Mouse (Mus musculus): Measurements from ENCODE around the gene Gdf11. TPM values are rescaled to one million over a fixed set of nuclear protein-coding genes. Genes with fewer than 3 reads are reported as not detected.

Gdf11 gene
- polyA plus RNA-seq, 1 experiment from 2014 or later = 1.7 TPM

- no peaks in the 10 kb centered on the region for H3K4me1 ChIP-seq (ENCODE audit: control insufficient read depth, insufficient read depth, low read length)
- no peaks in the 10 kb centered on the region for H3K36me3 ChIP-seq (ENCODE audit: control insufficient read depth, insufficient read depth)
- no peak for ATAC-seq (replicated peaks; ENCODE audit: extremely low read depth, insufficient read depth, low FRiP score)
- H3K9ac ChIP-seq (ENCODE audit: low read length) = no peak overlapping the region
- H3K9me3 ChIP-seq (replicated peaks; ENCODE audit: control insufficient read depth, low read length) = no peaks in the 10 kb centered on the region
- H3K27ac ChIP-seq (ENCODE audit: low read length) = no peak overlapping the region
- 75% methylated on average over 1 of the region's 1 CpGs for WGBS
- H3K27me3 ChIP-seq (ENCODE audit: control insufficient read depth, insufficient read depth, low read length) = peaks cover 9% of the 10 kb centered on the region
- no peak overlapping the region for H3K4me2 ChIP-seq (ENCODE audit: low read depth, low read length)
- no peak overlapping the region for H3K4me3 ChIP-seq (ENCODE audit: low read length)
These were observed 9.9 kb upstream of the Gdf11 start for GRCm38 (mm10) chr10:128901409-128901808.

- H3K4me3 ChIP-seq (ENCODE audit: low read length) = no peak within 1 kb of the TSS
- peaks cover 6% of the 10 kb centered on the region for H3K4me1 ChIP-seq (ENCODE audit: control insufficient read depth, insufficient read depth, low read length)
- no peak within 1 kb of the TSS for H3K9ac ChIP-seq (ENCODE audit: low read length)
- ATAC-seq (replicated peaks; ENCODE audit: extremely low read depth, insufficient read depth, low FRiP score) = no peak
- WGBS = 72% methylated on average over 3 of the region's 3 CpGs
- H3K4me2 ChIP-seq (ENCODE audit: low read depth, low read length) = no peak within 1 kb of the TSS
- peaks cover 11% of the 10 kb centered on the region for H3K27me3 ChIP-seq (ENCODE audit: control insufficient read depth, insufficient read depth, low read length)
- H3K27ac ChIP-seq (ENCODE audit: low read length) = no peak within 1 kb of the TSS
- no peaks in the 10 kb centered on the region for H3K9me3 ChIP-seq (replicated peaks; ENCODE audit: control insufficient read depth, low read length)
- H3K36me3 ChIP-seq (ENCODE audit: control insufficient read depth, insufficient read depth) = no peaks in the 10 kb centered on the region
These were observed 9.2 kb upstream of the Gdf11 start, which contains the start of gene Cd63 for GRCm38 (mm10) chr10:128900698-128901097. Gene Cd63 (plus strand): TSS chr10:128900989.

GRCm38 (mm10) chr10:128899759-128900490, 8.4 kb upstream of the Gdf11 start:
- no peak overlapping the region for H3K9ac ChIP-seq (ENCODE audit: low read length)
- peaks cover 10% of the 10 kb centered on the region for H3K4me1 ChIP-seq (ENCODE audit: control insufficient read depth, insufficient read depth, low read length)
- no peak overlapping the region for H3K4me3 ChIP-seq (ENCODE audit: low read length)
- 61% methylated on average over 6 of the region's 6 CpGs for WGBS
- H3K27me3 ChIP-seq (ENCODE audit: control insufficient read depth, insufficient read depth, low read length) = peaks cover 11% of the 10 kb centered on the region
- no peaks in the 10 kb centered on the region for H3K9me3 ChIP-seq (replicated peaks; ENCODE audit: control insufficient read depth, low read length)
- no peak overlapping the region for H3K27ac ChIP-seq (ENCODE audit: low read length)
- no peaks in the 10 kb centered on the region for H3K36me3 ChIP-seq (ENCODE audit: control insufficient read depth, insufficient read depth)
- ATAC-seq (replicated peaks; ENCODE audit: extremely low read depth, insufficient read depth, low FRiP score) = no peak
- no peak overlapping the region for H3K4me2 ChIP-seq (ENCODE audit: low read depth, low read length)

- H3K27ac ChIP-seq (ENCODE audit: low read length) = no peak overlapping the region
- 21% methylated on average over 1 of the region's 1 CpGs for WGBS
These were observed 6.0 kb upstream of the Gdf11 start for GRCm38 (mm10) chr10:128897501-128897900.

GRCm38 (mm10) chr10:128896807-128897206, 5.3 kb upstream of the Gdf11 start:
- no peak for ATAC-seq (replicated peaks; ENCODE audit: extremely low read depth, insufficient read depth, low FRiP score)
- no peak overlapping the region for H3K4me2 ChIP-seq (ENCODE audit: low read depth, low read length)
- H3K27ac ChIP-seq (ENCODE audit: low read length) = no peak overlapping the region
- H3K4me3 ChIP-seq (ENCODE audit: low read length) = no peak overlapping the region
- WGBS = 30% methylated on average over 1 of the region's 1 CpGs
- H3K9ac ChIP-seq (ENCODE audit: low read length) = no peak overlapping the region
- peaks cover 15% of the 10 kb centered on the region for H3K4me1 ChIP-seq (ENCODE audit: control insufficient read depth, insufficient read depth, low read length)
- peaks cover 14% of the 10 kb centered on the region for H3K27me3 ChIP-seq (ENCODE audit: control insufficient read depth, insufficient read depth, low read length)
- no peaks in the 10 kb centered on the region for H3K9me3 ChIP-seq (replicated peaks; ENCODE audit: control insufficient read depth, low read length)
- H3K36me3 ChIP-seq (ENCODE audit: control insufficient read depth, insufficient read depth) = no peaks in the 10 kb centered on the region

More at GRCm38 (mm10) chr10:128897501-128897900, 6.0 kb upstream of the Gdf11 start:
- ATAC-seq (replicated peaks; ENCODE audit: extremely low read depth, insufficient read depth, low FRiP score) = no peak
- H3K4me1 ChIP-seq (ENCODE audit: control insufficient read depth, insufficient read depth, low read length) = peaks cover 10% of the 10 kb centered on the region
- no peak overlapping the region for H3K4me2 ChIP-seq (ENCODE audit: low read depth, low read length)
- no peak overlapping the region for H3K4me3 ChIP-seq (ENCODE audit: low read length)
- H3K9ac ChIP-seq (ENCODE audit: low read length) = no peak overlapping the region
- H3K27me3 ChIP-seq (ENCODE audit: control insufficient read depth, insufficient read depth, low read length) = peaks cover 14% of the 10 kb centered on the region
- H3K36me3 ChIP-seq (ENCODE audit: control insufficient read depth, insufficient read depth) = no peaks in the 10 kb centered on the region
- no peaks in the 10 kb centered on the region for H3K9me3 ChIP-seq (replicated peaks; ENCODE audit: control insufficient read depth, low read length)

- peak overlapping the region; percentile 33 for H3K4me3 ChIP-seq (ENCODE audit: low read length)
- no peak overlapping the region for H3K27ac ChIP-seq (ENCODE audit: low read length)
- no peaks in the 10 kb centered on the region for H3K36me3 ChIP-seq (ENCODE audit: control insufficient read depth, insufficient read depth)
- 7% methylated on average over 17 of the region's 17 CpGs for WGBS
- peaks cover 15% of the 10 kb centered on the region for H3K4me1 ChIP-seq (ENCODE audit: control insufficient read depth, insufficient read depth, low read length)
- H3K9me3 ChIP-seq (replicated peaks; ENCODE audit: control insufficient read depth, low read length) = no peaks in the 10 kb centered on the region
- H3K27me3 ChIP-seq (ENCODE audit: control insufficient read depth, insufficient read depth, low read length) = peaks cover 14% of the 10 kb centered on the region
- peak overlapping the region; percentile 63 for H3K4me2 ChIP-seq (ENCODE audit: low read depth, low read length)
- no peak for ATAC-seq (replicated peaks; ENCODE audit: extremely low read depth, insufficient read depth, low FRiP score)
- H3K9ac ChIP-seq (ENCODE audit: low read length) = peak overlapping the region; percentile 66
These were observed 4.6 kb upstream of the Gdf11 start for GRCm38 (mm10) chr10:128895952-128896693.

- Histone ChIP-seq H3K27me3 (ENCODE audit: control insufficient read depth, insufficient read depth, low read length) (peaks cover 14% of the 10 kb centered on the region), H3K36me3 (ENCODE audit: control insufficient read depth, insufficient read depth) (no peaks in the 10 kb centered on the region), H3K9ac (ENCODE audit: low read length) (peak overlapping the region; percentile 66), H3K9me3 (replicated peaks; ENCODE audit: control insufficient read depth, low read length) (no peaks in the 10 kb centered on the region), H3K4me1 (ENCODE audit: control insufficient read depth, insufficient read depth, low read length) (peaks cover 18% of the 10 kb centered on the region), H3K27ac (ENCODE audit: low read length) (no peak overlapping the region), H3K4me3 (ENCODE audit: low read length) (peak overlapping the region; percentile 33), H3K4me2 (ENCODE audit: low read depth, low read length) (peak overlapping the region; percentile 63)
- ATAC-seq (replicated peaks; ENCODE audit: extremely low read depth, insufficient read depth, low FRiP score) = peak; percentile 53
- under 1% methylated on average over 9 of the region's 9 CpGs for WGBS
These were observed 3.9 kb upstream of the Gdf11 start for GRCm38 (mm10) chr10:128895437-128895836.

GRCm38 (mm10) chr10:128892246-128892645, 728 bp upstream of the Gdf11 start:
- Histone ChIP-seq H3K36me3 (ENCODE audit: control insufficient read depth, insufficient read depth) (no peaks in the 10 kb centered on the region), H3K4me3 (ENCODE audit: low read length) (peak overlapping the region; percentile 85), H3K27ac (ENCODE audit: low read length) (no peak overlapping the region)

More at GRCm38 (mm10) chr10:128892246-128892645, 728 bp upstream of the Gdf11 start:
- Histone ChIP-seq H3K9me3 (replicated peaks; ENCODE audit: control insufficient read depth, low read length) (no peaks in the 10 kb centered on the region), H3K4me2 (ENCODE audit: low read depth, low read length) (peak overlapping the region; percentile 78), H3K27me3 (ENCODE audit: control insufficient read depth, insufficient read depth, low read length) (peaks cover 14% of the 10 kb centered on the region), H3K4me1 (ENCODE audit: control insufficient read depth, insufficient read depth, low read length) (peaks cover 34% of the 10 kb centered on the region), H3K9ac (ENCODE audit: low read length) (peak overlapping the region; percentile 83)
- no peak for ATAC-seq (replicated peaks; ENCODE audit: extremely low read depth, insufficient read depth, low FRiP score)
- 3% methylated on average over 9 of the region's 9 CpGs for WGBS

Measured in heart, embryonic 16.5 days (tissue).